Mouse (Mus musculus) olfactory bulb, adult 2 months (tissue): Measurements from ENCODE around the gene Drc1.

Experiments
- CTCF ChIP-seq: fragments of 200-500 bp; IDR thresholded peaks from 2 replicates; pipeline ENCODE4 v1.5.1; 2012; ENCODE audit warnings: low read depth, mild to moderate bottlenecking, low read length, moderate library complexity; ENCODE audit not compliant: insufficient read depth
- POLR2A ChIP-seq: fragments of 200-500 bp; IDR thresholded peaks from 2 replicates; pipeline ENCODE4 v1.6.1; 2012; ENCODE audit warnings: mild to moderate bottlenecking, low read depth, low read length, moderate library complexity; ENCODE audit not compliant: insufficient read depth

- no peak for TF ChIP-seq POLR2A
- no peak for TF ChIP-seq CTCF
Observed at GRCm38 (mm10) chr5:30382876-30383275, 101.7 kb downstream of the Drc1 start.
